Mouse (Mus musculus): ENCODE measurements around the gene Ptpre. TPM values are rescaled to one million over a fixed set of nuclear protein-coding genes. Genes with fewer than 3 reads are reported as not detected.
"Not testable (repeated sequence)": the region's sequence is repeated elsewhere in the genome, so short reads cannot be mapped to it uniquely, and the experiment has no call there.

Ptpre gene
- polyA plus RNA-seq, 1 experiment from 2014 or later, result 7.6 TPM

GRCm38 (mm10) chr7:135567582-135567981, 30.3 kb downstream of the Ptpre start:
- Histone ChIP-seq H3K36me3 (replicated peaks) (no peaks in the 10 kb centered on the region), H3K4me3 (no peak overlapping the region), H3K27me3 (replicated peaks) (no peaks in the 10 kb centered on the region), H3K27ac (no peak overlapping the region), H3K4me2 (no peak overlapping the region), H3K9me3 (no peaks in the 10 kb centered on the region), H3K4me1 (peaks cover 8% of the 10 kb centered on the region), H3K9ac (no peak overlapping the region)
- 77% methylated on average over 1 of the region's 1 CpGs for WGBS
- ATAC-seq (replicated peaks), result no peak

GRCm38 (mm10) chr7:135568550-135568949, 31.3 kb downstream of the Ptpre start:
- Histone ChIP-seq H3K9ac (no peak overlapping the region), H3K4me2 (no peak overlapping the region), H3K27ac (no peak overlapping the region), H3K36me3 (replicated peaks) (no peaks in the 10 kb centered on the region), H3K4me1 (peaks cover 8% of the 10 kb centered on the region), H3K27me3 (replicated peaks) (no peaks in the 10 kb centered on the region), H3K4me3 (no peak overlapping the region), H3K9me3 (no peaks in the 10 kb centered on the region)
- ATAC-seq (replicated peaks), result no peak
- WGBS, result 58% methylated on average over 2 of the region's 2 CpGs

DNA sequence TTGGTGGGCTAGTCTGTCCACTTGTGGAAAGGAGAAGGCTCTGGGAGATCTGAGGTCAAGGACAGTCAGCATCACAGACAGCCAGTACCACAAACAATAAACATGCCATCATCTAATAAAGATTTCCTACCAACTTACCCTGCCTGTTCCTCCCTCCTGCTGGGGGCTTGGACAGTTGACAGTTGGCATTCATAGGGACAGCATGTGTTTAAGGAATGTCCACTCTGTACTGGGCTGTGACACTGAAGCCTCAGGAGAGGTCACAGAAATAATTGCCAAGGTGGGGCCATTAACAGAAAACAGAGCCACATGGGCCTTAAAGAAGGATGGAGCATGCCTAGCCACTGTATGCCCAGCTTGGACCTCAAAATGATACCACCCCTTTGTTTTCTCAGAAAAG, 34.1 kb downstream of the Ptpre start:
- Histone ChIP-seq H3K9me3 (no peaks in the 10 kb centered on the region), H3K27me3 (replicated peaks) (no peaks in the 10 kb centered on the region), H3K9ac (no peak overlapping the region), H3K36me3 (replicated peaks) (no peaks in the 10 kb centered on the region), H3K4me3 (no peak overlapping the region), H3K27ac (no peak overlapping the region), H3K4me2 (no peak overlapping the region), H3K4me1 (peaks cover 6% of the 10 kb centered on the region)
- no peak for ATAC-seq (replicated peaks)

DNA sequence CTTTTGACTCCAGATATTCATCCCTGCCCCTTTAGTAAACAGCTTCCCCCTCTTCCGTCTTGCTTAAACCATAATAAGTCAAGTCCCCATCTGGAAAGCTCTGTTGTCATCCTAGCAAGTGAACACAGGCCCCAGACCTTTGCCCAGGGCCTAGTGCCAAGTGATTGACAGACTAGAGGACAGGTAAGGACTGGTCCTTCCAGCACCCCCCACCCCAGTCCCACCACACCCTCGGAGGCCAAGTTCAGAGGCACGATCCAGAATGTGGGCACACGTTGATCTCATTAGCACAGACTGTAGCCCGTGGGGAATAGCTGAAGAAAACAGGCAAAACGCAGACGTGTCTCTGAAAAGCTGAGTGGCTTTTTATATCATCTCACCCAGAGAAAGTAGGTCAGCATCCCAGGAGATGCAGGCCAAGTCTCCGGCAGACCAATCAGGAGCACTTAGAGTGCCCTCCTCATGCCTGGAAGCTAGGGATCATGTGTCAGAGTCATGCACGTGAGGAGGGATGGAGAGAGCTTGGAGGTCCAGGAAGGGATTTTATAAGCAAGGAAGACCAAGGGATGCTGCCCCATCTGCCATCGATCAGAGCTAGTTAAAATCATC, 34.8 kb downstream of the Ptpre start:
- 49% methylated on average over 10 of the region's 10 CpGs for WGBS
- Histone ChIP-seq H3K36me3 (replicated peaks) (no peaks in the 10 kb centered on the region), H3K9me3 (no peaks in the 10 kb centered on the region), H3K9ac (no peak overlapping the region), H3K4me1 (peaks cover 6% of the 10 kb centered on the region), H3K27me3 (replicated peaks) (no peaks in the 10 kb centered on the region), H3K27ac (no peak overlapping the region), H3K4me2 (no peak overlapping the region), H3K4me3 (no peak overlapping the region)
- no peak for ATAC-seq (replicated peaks)

DNA sequence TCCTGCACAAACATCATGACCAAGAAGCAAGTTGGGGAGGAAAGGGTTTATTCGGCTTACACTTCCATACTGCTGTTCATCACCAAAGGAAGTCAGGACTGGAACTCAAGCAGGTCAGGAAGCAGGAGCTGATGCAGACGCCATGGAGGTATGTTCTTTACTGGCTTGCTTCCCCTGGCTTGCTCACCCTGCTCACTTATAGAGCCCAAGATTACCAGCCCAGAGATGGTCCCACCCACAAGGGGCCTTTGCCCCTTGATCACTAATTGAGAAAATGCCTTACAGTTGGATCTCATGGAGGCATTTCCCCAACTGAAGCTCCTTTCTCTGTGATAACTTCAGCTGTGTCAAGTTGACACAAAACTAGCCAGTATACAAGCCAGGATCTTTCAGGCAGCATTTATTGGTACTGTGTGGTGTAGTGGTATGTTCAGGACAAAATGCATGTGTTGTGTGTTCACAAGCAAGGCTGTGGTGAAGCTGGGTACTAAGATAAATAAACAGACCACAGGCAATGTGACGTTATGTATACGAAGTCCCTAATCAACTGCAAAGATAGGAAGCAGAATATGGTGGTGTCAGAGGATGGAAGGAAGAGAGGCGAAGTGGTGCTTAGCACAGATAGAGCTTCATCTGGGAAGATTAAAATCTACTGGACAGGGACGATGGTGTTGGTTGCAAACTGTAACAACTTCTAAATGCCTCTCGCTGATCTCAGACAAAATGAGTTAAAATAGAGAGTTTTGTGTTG, 38.2 kb downstream of the Ptpre start:
- H3K9me3 ChIP-seq; ATAC-seq (replicated peaks); H3K4me1 ChIP-seq; H3K36me3 ChIP-seq (replicated peaks); H3K9ac ChIP-seq; H3K4me2 ChIP-seq; H3K27me3 ChIP-seq (replicated peaks); H3K27ac ChIP-seq; H3K4me3 ChIP-seq: not testable (repeated sequence)
- 89% methylated on average over 7 of the region's 7 CpGs for WGBS

- Histone ChIP-seq H3K36me3 (replicated peaks) (no peaks in the 10 kb centered on the region), H3K4me1 (peaks cover 6% of the 10 kb centered on the region), H3K9me3 (no peaks in the 10 kb centered on the region), H3K4me3 (no peak overlapping the region), H3K27me3 (replicated peaks) (no peaks in the 10 kb centered on the region), H3K4me2 (no peak overlapping the region), H3K27ac (no peak overlapping the region), H3K9ac (no peak overlapping the region)
- WGBS, result 88% methylated on average over 3 of the region's 3 CpGs
- ATAC-seq (replicated peaks), result no peak
Observed at GRCm38 (mm10) chr7:135576329-135576728, 39.0 kb downstream of the Ptpre start.

- H3K9ac ChIP-seq, result no peak overlapping the region
- no peak for ATAC-seq (replicated peaks)
- no peaks in the 10 kb centered on the region for H3K9me3 ChIP-seq
- H3K36me3 ChIP-seq (replicated peaks), result no peaks in the 10 kb centered on the region
- WGBS, result 83% methylated on average over 16 of the region's 16 CpGs
- H3K4me2 ChIP-seq, result no peak overlapping the region
- H3K27me3 ChIP-seq (replicated peaks), result no peaks in the 10 kb centered on the region
- H3K4me1 ChIP-seq, result no peaks in the 10 kb centered on the region
- no peak overlapping the region for H3K4me3 ChIP-seq
- no peak overlapping the region for H3K27ac ChIP-seq
Observed at GRCm38 (mm10) chr7:135578715-135579325, 41.5 kb downstream of the Ptpre start.

DNA sequence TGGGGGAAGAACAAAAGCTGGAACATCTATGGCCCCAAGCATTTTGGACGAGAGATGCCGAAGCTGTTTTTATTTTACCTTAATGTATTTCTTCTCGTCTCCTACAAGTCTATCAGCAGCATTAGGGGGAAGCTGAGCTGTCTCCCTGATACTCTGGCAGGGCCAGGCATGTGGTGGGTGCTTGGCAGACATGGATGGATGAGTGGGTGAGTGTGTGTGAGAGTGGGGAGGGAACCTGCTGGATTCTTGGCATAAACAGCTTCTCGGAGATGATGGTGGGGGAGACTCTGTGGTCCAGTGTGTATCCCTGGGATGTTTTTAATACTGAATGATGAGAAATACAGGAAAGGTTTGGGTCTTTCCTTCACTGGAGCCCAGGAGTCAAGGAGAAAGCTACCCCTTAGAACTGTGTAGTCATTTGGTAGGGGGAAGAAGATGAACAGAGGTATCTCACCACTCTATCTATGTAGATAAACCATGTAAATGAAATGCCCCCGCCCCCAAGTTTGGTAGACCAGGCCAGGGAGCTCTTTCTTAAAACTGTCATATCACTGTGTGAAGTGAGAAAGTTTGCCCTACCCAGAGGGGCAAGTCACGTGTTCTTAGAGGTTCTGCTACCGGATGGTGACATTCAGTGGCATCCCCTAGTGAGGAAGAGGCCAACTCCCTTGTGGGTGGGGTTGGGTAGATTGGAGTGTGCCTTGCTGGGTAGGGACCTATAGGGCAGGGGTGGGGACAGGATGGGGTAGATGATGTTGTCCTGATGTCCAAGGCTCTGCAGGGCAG, 43.2 kb downstream of the Ptpre start:
- H3K4me2 ChIP-seq, result no peak overlapping the region
- no peak for ATAC-seq (replicated peaks)
- H3K36me3 ChIP-seq (replicated peaks), result no peaks in the 10 kb centered on the region
- no peak overlapping the region for H3K9ac ChIP-seq
- H3K27ac ChIP-seq, result no peak overlapping the region
- WGBS, result 79% methylated on average over 7 of the region's 7 CpGs
- no peak overlapping the region for H3K4me3 ChIP-seq
- H3K4me1 ChIP-seq, result no peaks in the 10 kb centered on the region
- H3K27me3 ChIP-seq (replicated peaks), result no peaks in the 10 kb centered on the region
- no peaks in the 10 kb centered on the region for H3K9me3 ChIP-seq

- Histone ChIP-seq H3K27ac (no peak overlapping the region), H3K36me3 (replicated peaks) (no peaks in the 10 kb centered on the region), H3K4me3 (no peak overlapping the region), H3K9ac (no peak overlapping the region), H3K4me2 (no peak overlapping the region), H3K9me3 (no peaks in the 10 kb centered on the region), H3K27me3 (replicated peaks) (no peaks in the 10 kb centered on the region), H3K4me1 (no peaks in the 10 kb centered on the region)
- no peak for ATAC-seq (replicated peaks)
- WGBS, result 83% methylated on average over 5 of the region's 5 CpGs
Observed at GRCm38 (mm10) chr7:135581128-135581527, 43.8 kb downstream of the Ptpre start.

DNA sequence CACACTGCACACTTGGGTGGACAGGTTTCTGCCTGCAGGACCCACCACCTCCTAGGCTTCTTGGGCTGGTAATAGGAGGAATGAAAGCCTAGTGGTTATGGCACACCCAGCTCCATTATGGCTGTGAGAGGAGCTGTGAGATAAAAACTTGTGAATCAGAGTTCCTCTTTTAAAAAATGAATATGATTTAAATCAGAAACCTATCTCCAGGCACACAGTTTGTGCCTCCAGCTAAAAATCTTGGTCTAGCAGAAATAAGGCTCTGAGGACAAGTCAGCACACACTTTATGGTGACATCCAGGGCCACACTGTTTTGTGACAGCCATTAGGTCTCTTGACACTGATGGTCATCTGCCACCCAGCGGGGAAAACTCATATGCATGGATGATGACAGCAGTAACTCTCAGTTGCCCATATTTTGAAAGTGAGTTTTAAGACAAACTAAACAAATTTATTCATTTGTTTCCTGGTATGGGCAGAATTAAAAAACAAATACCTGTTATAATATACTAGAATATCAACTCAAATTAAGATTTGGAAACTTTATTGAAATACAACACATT, 47.9 kb downstream of the Ptpre start:
- H3K36me3 ChIP-seq (replicated peaks), result no peaks in the 10 kb centered on the region
- H3K4me2 ChIP-seq, result no peak overlapping the region
- no peak for ATAC-seq (replicated peaks)
- H3K4me3 ChIP-seq, result no peak overlapping the region
- WGBS, result 90% methylated on average over 1 of the region's 1 CpGs
- H3K27ac ChIP-seq, result no peak overlapping the region
- no peak overlapping the region for H3K9ac ChIP-seq
- H3K27me3 ChIP-seq (replicated peaks), result no peaks in the 10 kb centered on the region
- no peaks in the 10 kb centered on the region for H3K9me3 ChIP-seq
- H3K4me1 ChIP-seq, result no peaks in the 10 kb centered on the region

GRCm38 (mm10) chr7:135586402-135586801, 49.1 kb downstream of the Ptpre start:
- no peaks in the 10 kb centered on the region for H3K9me3 ChIP-seq
- no peak overlapping the region for H3K9ac ChIP-seq
- no peaks in the 10 kb centered on the region for H3K27me3 ChIP-seq (replicated peaks)
- H3K27ac ChIP-seq, result no peak overlapping the region
- ATAC-seq (replicated peaks), result no peak
- H3K4me3 ChIP-seq, result no peak overlapping the region
- H3K4me1 ChIP-seq, result no peaks in the 10 kb centered on the region
- no peak overlapping the region for H3K4me2 ChIP-seq
- no peaks in the 10 kb centered on the region for H3K36me3 ChIP-seq (replicated peaks)
- WGBS, result 52% methylated on average over 4 of the region's 4 CpGs

All from midbrain, embryonic 15.5 days (tissue).